Mouse (Mus musculus): Measurements from ENCODE around the gene Eif4enif1.
A peak's percentile ranks its signal among the peaks of the same experiment; 100 is the strongest.

Eif4enif1 gene

GRCm38 (mm10) chr11:3269241-3269640 lies 67.0 kb downstream of the Eif4enif1 start:
- DNase-seq (ENCODE audit: low read depth): no peak

GRCm38 (mm10) chr11:3278351-3278750 lies 76.2 kb downstream of the Eif4enif1 start:
- no peak for DNase-seq (ENCODE audit: low read depth)

- DNase-seq (ENCODE audit: low read depth): no peak
Observed at GRCm38 (mm10) chr11:3279729-3280128, 77.5 kb downstream of the Eif4enif1 start.

- no peak for DNase-seq (ENCODE audit: low read depth)
Observed at GRCm38 (mm10) chr11:3282887-3283286, 80.7 kb downstream of the Eif4enif1 start.

- no peak for DNase-seq (ENCODE audit: low read depth)
Observed at GRCm38 (mm10) chr11:3283645-3284044, 81.5 kb downstream of the Eif4enif1 start.

DNA sequence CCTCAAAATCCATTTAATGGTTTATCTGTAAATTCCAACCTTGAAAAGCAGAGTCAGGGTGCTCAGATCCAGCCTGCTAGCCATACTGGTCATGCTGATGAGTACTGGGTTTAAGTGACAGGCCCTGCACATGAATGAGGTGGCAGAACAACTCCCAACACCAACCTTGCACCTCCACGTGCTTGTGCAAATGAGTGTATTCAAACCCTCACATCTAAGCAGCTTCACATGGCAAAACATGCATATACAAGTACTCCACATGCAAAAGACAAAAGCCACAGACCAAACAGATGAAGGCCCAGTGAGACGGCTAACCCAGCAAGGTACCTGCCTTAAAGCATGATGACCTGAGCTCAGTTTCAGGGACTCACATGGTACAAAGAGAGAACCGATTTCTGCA lies 83.7 kb downstream of the Eif4enif1 start:
- no peak for DNase-seq (ENCODE audit: low read depth)

GRCm38 (mm10) chr11:3287131-3287530 lies 84.9 kb downstream of the Eif4enif1 start:
- DNase-seq (ENCODE audit: low read depth): no peak

DNA sequence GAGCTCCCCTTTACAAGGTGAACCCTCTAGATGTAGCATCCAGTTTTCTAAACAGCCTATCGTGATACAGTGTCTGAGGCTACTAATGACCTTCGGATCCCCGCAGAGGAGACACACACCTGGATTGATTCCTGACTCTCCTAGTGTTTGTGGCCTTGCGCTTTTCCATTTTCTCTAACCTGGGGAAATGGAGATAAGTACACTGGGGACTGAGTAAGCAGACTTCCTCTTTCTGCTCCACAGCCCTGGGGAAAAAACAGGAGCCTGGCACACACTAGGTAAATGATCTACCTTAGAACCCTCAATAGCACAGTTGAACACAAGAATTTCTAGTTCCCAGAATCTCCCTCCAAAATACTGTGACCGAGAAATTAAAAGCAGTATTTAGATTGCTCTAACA lies 85.7 kb downstream of the Eif4enif1 start:
- no peak for DNase-seq (ENCODE audit: low read depth)

DNA sequence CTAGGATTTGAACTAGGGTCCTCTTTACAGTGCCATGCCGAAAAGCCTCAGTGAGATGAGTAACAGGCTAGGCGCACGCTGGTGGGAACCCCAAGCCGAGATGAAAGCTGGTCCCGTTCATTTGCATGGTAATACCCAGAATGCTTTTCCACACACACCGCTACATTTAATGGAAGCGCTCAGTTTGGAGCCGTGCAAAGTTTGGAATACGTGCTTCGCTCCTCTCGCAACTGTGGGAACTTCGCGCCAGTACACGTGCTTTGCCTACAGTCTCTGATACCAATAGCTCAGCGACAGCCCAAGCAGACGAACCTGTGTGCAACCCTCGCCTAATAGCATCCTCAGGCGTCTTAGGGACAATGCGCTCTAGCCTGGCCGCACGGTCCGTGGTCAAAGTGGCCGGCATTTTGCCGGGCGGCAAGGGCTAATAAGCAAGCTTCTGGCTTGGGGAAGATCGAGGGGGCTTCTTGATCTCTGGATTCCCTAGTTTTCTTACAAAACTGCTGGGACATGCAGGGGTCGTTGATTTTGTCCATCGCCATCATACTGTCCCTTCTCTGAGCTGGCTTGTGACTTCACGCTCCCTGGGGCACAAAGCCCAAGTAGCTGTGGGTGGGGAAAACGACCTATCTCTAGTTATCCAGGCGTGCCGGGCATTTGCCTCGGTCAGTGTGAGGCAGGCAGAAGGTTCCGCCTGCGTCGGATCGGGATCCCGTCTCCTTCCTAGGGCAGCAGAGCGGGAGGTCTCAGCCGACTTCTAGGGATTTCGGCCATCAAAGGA lies 86.5 kb downstream of the Eif4enif1 start, which contains the start of gene Patz1:
Gene Patz1 (plus strand): TSS at position 354 of the 781 bp plus-strand sequence.
- no peak for DNase-seq (ENCODE audit: low read depth)

DNA sequence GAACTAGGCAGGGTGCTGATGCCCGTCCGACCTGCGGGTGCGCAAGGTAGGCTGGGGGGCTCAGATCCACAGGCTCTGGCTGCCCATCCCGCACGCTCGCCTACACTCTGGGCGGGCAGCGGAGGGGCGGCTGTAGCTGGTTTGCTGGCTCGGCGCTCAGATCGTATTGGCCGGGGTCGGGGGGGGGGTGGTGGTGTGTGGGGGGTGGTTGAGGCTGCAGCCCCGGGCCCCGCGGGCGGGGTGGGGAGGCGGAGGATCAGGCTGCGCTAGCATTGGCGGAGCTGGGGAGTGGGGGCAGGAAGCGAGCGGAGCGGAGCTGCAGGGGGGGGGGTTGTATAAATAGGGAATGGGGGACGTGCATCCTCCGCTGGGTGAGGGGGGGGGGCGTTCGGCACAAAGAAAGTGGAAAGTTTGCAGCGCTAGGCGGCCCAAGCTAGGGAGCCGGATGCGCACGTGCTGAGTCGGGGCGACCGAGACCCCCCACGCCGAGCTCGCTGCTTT lies 87.2 kb downstream of the Eif4enif1 start:
- no peak for DNase-seq (ENCODE audit: low read depth)

DNA sequence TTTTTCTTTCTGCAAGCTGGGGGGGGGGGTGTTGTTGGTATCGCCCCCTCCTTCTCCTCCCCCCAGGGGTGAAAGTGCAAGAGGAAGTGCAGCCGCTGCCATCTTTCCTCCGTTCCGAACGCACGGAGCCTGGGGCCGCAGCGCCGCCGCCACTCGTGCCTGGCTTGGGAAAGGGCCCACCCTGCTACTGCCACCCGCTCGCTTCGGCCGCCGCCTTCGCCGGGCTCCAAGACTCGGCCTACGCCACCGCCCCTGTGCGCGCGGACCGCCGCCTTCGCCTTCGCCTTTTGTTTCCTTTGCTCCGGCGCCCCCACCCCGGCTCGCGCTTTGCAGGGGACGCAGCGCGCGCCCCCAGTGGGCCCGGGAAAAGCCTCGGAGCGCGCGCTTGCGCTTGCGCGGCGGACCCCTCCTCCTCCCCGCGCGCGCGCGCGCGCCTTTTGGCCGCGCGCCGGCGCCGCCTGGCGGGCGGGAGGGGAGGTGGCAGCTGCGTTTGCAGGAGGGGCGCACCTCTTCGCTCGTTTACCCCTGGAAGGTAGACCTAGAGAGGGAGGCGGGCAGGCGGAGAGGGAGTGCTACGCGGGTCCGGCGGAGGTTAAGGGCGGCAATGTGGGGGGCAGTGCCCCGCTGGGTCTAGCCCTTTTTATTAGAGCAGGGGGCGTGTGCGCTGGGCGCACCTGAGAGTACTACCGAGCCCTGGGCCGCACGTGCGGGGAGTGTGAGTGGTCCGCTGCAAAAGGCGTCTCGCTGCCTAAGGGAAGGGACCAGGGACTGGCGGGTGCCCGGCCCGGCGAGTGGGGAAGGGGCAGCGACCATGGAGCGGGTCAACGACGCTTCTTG lies 87.8 kb downstream of the Eif4enif1 start:
- DNase-seq (ENCODE audit: low read depth): peak; percentile 66

- no peak for DNase-seq (ENCODE audit: low read depth)
Observed at GRCm38 (mm10) chr11:3290640-3291310, 88.6 kb downstream of the Eif4enif1 start.

DNA sequence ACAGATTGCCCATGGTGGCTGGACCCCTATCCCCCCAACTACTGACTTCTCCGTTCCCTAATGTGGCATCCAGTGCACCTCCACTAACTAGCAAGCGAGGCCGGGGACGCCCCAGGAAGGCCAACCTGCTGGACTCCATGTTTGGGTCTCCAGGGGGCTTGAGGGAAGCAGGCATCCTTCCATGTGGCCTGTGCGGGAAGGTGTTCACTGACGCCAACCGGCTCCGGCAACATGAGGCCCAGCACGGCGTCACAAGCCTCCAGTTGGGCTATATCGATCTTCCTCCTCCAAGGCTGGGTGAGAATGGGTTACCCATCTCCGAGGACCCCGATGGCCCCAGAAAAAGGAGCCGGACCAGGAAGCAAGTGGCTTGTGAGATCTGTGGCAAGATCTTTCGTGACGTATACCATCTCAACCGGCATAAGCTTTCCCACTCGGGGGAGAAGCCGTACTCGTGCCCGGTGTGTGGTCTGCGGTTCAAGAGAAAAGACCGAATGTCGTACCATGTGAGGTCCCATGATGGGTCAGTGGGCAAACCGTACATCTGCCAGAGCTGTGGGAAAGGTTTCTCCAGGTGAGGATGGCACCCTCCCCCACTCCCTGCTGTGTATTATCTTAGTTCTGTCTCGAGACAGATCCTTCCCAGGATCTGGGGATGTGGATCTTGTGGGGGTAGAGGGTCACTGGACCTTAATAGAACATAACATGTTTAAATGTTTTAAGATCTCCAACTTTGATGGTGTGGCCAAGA lies 89.3 kb downstream of the Eif4enif1 start:
- DNase-seq (ENCODE audit: low read depth): no peak

GRCm38 (mm10) chr11:3292062-3292421 lies 89.8 kb downstream of the Eif4enif1 start:
- DNase-seq (ENCODE audit: low read depth): peak; percentile 71

GRCm38 (mm10) chr11:3292711-3293249 lies 90.6 kb downstream of the Eif4enif1 start:
- DNase-seq (ENCODE audit: low read depth): no peak

DNA sequence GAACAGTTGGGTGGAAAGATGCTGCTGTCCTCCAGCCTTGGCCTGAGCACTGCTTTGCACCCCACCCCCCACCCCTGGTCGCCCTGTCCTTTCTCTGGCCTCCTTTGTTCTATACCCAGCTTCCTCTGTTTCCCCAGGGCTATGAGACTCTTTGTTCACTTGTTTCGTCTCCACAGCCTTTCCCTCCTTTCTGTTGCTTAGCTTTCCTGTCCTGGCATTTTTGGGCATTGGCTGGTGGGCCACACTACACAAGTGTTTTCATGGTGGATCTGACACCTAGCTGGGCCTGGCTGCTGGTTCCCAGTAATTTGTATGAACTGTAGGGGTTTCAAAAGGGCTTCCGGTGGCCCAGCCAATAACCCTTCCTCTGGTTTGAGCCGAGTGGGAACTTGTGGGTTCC lies 91.2 kb downstream of the Eif4enif1 start:
- no peak for DNase-seq (ENCODE audit: low read depth)

All from c-Kit-positive CD71-negative TER-119-negative erythroid progenitor cells, embryonic 14.5 days (primary cell).